Mouse (Mus musculus): Measurements from ENCODE around the gene Armc6.

DNA sequence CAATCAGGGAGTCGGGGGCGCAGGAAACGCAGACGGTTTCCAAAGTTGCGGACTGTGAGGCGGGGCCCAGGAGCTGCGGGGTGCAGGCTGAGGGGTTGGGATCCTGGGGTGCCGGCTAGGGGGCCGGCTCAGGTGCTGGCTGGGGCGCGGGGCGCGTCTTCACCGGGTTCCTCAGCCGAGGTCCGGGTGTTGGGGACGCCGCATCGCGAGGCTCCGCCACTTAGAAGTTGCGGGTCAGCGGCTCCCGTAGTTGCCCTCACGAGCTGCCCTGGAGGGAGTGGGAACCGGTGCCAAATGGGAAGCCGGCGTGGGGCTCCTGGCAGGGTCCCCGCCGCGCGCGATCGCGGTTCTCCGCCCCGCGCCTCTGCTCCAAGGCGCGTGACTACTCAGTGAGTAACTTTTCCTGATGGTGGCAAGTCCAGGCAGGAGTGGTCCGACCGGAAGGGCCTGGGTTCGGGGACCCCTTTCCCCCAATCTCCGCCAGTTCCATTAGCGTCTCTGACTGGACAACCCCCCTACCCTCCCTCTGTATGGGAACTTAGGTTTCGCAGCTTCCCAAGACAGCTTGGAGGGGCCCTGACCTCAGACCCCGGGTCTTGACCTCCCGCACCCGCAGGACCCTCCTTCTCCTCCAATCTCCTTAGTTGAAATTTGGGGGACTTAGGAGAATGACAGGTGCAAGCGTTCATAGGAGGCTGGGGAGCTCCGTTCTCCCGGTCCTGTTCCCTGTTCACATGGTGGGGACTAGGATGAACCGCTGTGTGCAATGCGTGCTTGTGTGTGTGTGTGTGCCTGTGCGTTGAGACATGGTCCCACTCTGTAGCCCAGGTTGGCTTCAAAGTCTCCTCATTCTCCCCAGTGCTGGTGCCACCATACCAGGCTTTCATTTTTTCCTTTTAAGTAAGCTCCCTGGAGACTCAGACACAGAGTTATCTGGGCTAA, 49.1 kb upstream of the Armc6 start:
- TF ChIP-seq EP300 (IDR thresholded peaks at IDR 0.05; ENCODE audit: insufficient read depth, low read depth, low read length) (no peak), CTCF (IDR thresholded peaks at IDR 0.05) (no peak)
